Mouse (Mus musculus): ENCODE data around the gene Rps3. TPM values are rescaled to one million over a fixed set of nuclear protein-coding genes. Genes with fewer than 3 reads are reported as not detected.
A peak's percentile ranks its signal among the peaks of the same experiment; 100 is the strongest.

Gene Rps3
- polyA plus RNA-seq (2014; fragmentation: Nextera tagmentation; extraction: Ambion mirVana), result 922 and 969 TPM in 2 replicates

GRCm38 (mm10) chr7:99483271-99483923, at the start of gene Rps3:
Rps3 (minus strand) TSS chr7:99483738.
- Histone ChIP-seq H3K4me2 (peak within 1 kb of the TSS; percentile 89), H3K4me1 (ENCODE audit: insufficient read depth) (peaks cover 13% of the 10 kb centered on the region; the same call in 1 of the 2 replicates), H3K9me3 (ENCODE audit: low read depth, low read length) (no peaks in the 10 kb centered on the region), H3K9ac (peak within 1 kb of the TSS; percentile 82), H3K27ac (ENCODE audit: low read depth) (peak within 1 kb of the TSS; percentile 89), H3K4me3 (ENCODE audit: low read depth, low read length) (peak within 1 kb of the TSS; percentile 86), H3K27me3 (ENCODE audit: insufficient read depth, low read length) (no peaks in the 10 kb centered on the region), H3K36me3 (ENCODE audit: insufficient read depth) (peaks cover 43% of the 10 kb centered on the region)
- peak; percentile 93 for ATAC-seq (ENCODE audit: insufficient read depth)
- WGBS, result under 1% methylated on average over 45 of the region's 45 CpGs
- peak; percentile 99 for DNase-seq
- no peak for TF ChIP-seq CTCF (IDR thresholded peaks at IDR 0.05; ENCODE audit: low read depth)

GRCm38 (mm10) chr7:99532526-99532925, 49.0 kb upstream of the Rps3 start:
- Histone ChIP-seq H3K9me3 (ENCODE audit: low read depth, low read length) (no peaks in the 10 kb centered on the region), H3K9ac (no peak overlapping the region), H3K4me2 (no peak overlapping the region), H3K27ac (ENCODE audit: low read depth) (no peak overlapping the region), H3K4me1 (ENCODE audit: insufficient read depth) (peaks cover 17% of the 10 kb centered on the region), H3K27me3 (ENCODE audit: insufficient read depth, low read length) (no peaks in the 10 kb centered on the region), H3K36me3 (ENCODE audit: insufficient read depth) (no peaks in the 10 kb centered on the region), H3K4me3 (ENCODE audit: low read depth, low read length) (no peak overlapping the region)
- DNase-seq (no peak), ATAC-seq (ENCODE audit: insufficient read depth) (no peak)
- 56% methylated on average over 4 of the region's 4 CpGs for WGBS
- no peak for TF ChIP-seq CTCF (IDR thresholded peaks at IDR 0.05; ENCODE audit: low read depth)

GRCm38 (mm10) chr7:99531408-99531970, 48.0 kb upstream of the Rps3 start:
- no peaks in the 10 kb centered on the region for H3K36me3 ChIP-seq (ENCODE audit: insufficient read depth)
- no peak overlapping the region for H3K9ac ChIP-seq
- ATAC-seq (ENCODE audit: insufficient read depth), result no peak
- H3K4me2 ChIP-seq, result no peak overlapping the region
- no peak overlapping the region for H3K4me3 ChIP-seq (ENCODE audit: low read depth, low read length)
- H3K9me3 ChIP-seq (ENCODE audit: low read depth, low read length), result no peaks in the 10 kb centered on the region
- WGBS, result 84% methylated on average over 3 of the region's 3 CpGs
- no peak for TF ChIP-seq CTCF (IDR thresholded peaks at IDR 0.05; ENCODE audit: low read depth)
- no peak for DNase-seq
- H3K27ac ChIP-seq (ENCODE audit: low read depth), result no peak overlapping the region
- no peaks in the 10 kb centered on the region for H3K27me3 ChIP-seq (ENCODE audit: insufficient read depth, low read length)
- peaks cover 7% of the 10 kb centered on the region for H3K4me1 ChIP-seq (ENCODE audit: insufficient read depth)

- Histone ChIP-seq H3K4me1 (ENCODE audit: insufficient read depth) (no peaks in the 10 kb centered on the region), H3K4me3 (ENCODE audit: low read depth, low read length) (no peak overlapping the region), H3K27me3 (ENCODE audit: insufficient read depth, low read length) (no peaks in the 10 kb centered on the region), H3K4me2 (no peak overlapping the region), H3K9me3 (ENCODE audit: low read depth, low read length) (no peaks in the 10 kb centered on the region), H3K36me3 (ENCODE audit: insufficient read depth) (no peaks in the 10 kb centered on the region), H3K27ac (ENCODE audit: low read depth) (0 out of 2 replicates have a peak overlapping the region, but pooled peaks have one; percentile 24), H3K9ac (no peak overlapping the region)
- no peak for TF ChIP-seq CTCF (IDR thresholded peaks at IDR 0.05; ENCODE audit: low read depth)
- ATAC-seq (ENCODE audit: insufficient read depth) (no peak), DNase-seq (no peak)
- WGBS, result 41% methylated on average over 5 of the region's 5 CpGs
Measured at GRCm38 (mm10) chr7:99529410-99529809, 45.9 kb upstream of the Rps3 start.

- WGBS, result 37% methylated on average over 2 of the region's 2 CpGs
- Histone ChIP-seq H3K4me3 (ENCODE audit: low read depth, low read length) (no peak overlapping the region), H3K9ac (no peak overlapping the region), H3K27ac (ENCODE audit: low read depth) (no peak overlapping the region), H3K27me3 (ENCODE audit: insufficient read depth, low read length) (no peaks in the 10 kb centered on the region), H3K4me1 (ENCODE audit: insufficient read depth) (no peaks in the 10 kb centered on the region), H3K36me3 (ENCODE audit: insufficient read depth) (no peaks in the 10 kb centered on the region), H3K9me3 (ENCODE audit: low read depth, low read length) (no peaks in the 10 kb centered on the region), H3K4me2 (no peak overlapping the region)
- no peak for ATAC-seq (ENCODE audit: insufficient read depth)
- no peak for DNase-seq
- no peak for TF ChIP-seq CTCF (IDR thresholded peaks at IDR 0.05; ENCODE audit: low read depth)
Measured at GRCm38 (mm10) chr7:99528547-99528946, 45.0 kb upstream of the Rps3 start.

GRCm38 (mm10) chr7:99523837-99524236, 40.3 kb upstream of the Rps3 start:
- ATAC-seq (ENCODE audit: insufficient read depth) (no peak), DNase-seq (peak; percentile 42)
- Histone ChIP-seq H3K4me2 (no peak overlapping the region), H3K9ac (no peak overlapping the region), H3K36me3 (ENCODE audit: insufficient read depth) (no peaks in the 10 kb centered on the region), H3K9me3 (ENCODE audit: low read depth, low read length) (no peaks in the 10 kb centered on the region; the same call in 1 of the 2 replicates), H3K4me3 (ENCODE audit: low read depth, low read length) (no peak overlapping the region), H3K4me1 (ENCODE audit: insufficient read depth) (peaks cover 5% of the 10 kb centered on the region), H3K27ac (ENCODE audit: low read depth) (peak overlapping the region; percentile 55; the same call in 1 of the 2 replicates), H3K27me3 (ENCODE audit: insufficient read depth, low read length) (no peaks in the 10 kb centered on the region)
- 42% methylated on average over 1 of the region's 1 CpGs for WGBS
- no peak for TF ChIP-seq CTCF (IDR thresholded peaks at IDR 0.05; ENCODE audit: low read depth)

- ATAC-seq (ENCODE audit: insufficient read depth) (peak; percentile 85), DNase-seq (peak; percentile 94)
- no peak overlapping the region for H3K4me3 ChIP-seq (ENCODE audit: low read depth, low read length)
- H3K9ac ChIP-seq, result no peak overlapping the region
- no peak for TF ChIP-seq CTCF (IDR thresholded peaks at IDR 0.05; ENCODE audit: low read depth)
- H3K4me1 ChIP-seq (ENCODE audit: insufficient read depth), result peaks cover 5% of the 10 kb centered on the region
- no peaks in the 10 kb centered on the region; the same call in 1 of the 2 replicates for H3K9me3 ChIP-seq (ENCODE audit: low read depth, low read length)
- no peak overlapping the region; the same call in 1 of the 2 replicates for H3K4me2 ChIP-seq
- no peaks in the 10 kb centered on the region for H3K27me3 ChIP-seq (ENCODE audit: insufficient read depth, low read length)
- 25% methylated on average over 8 of the region's 8 CpGs for WGBS
- no peaks in the 10 kb centered on the region for H3K36me3 ChIP-seq (ENCODE audit: insufficient read depth)
- H3K27ac ChIP-seq (ENCODE audit: low read depth), result peak overlapping the region; percentile 55; the same call in 1 of the 2 replicates
Measured at GRCm38 (mm10) chr7:99523121-99523520, 39.6 kb upstream of the Rps3 start.
